Mouse (Mus musculus) kidney, embryonic 14.5 days (tissue): ENCODE measurements around the gene Arhgap8. TPM values are rescaled to one million over a fixed set of nuclear protein-coding genes. Genes with fewer than 3 reads are reported as not detected.

Source experiments
- ATAC-seq: fragments of 200-750 bp; cut with Nextera tagmentation; 2 replicates; pipeline ENCODE4 v1.8.0; 2017; ENCODE audit warnings: moderate number of reproducible peaks, mild to moderate bottlenecking, moderate TSS enrichment, moderate library complexity; ENCODE audit not compliant: low FRiP score, low TSS enrichment
- H3K27ac ChIP-seq: fragments of 300-500 bp; sonication (generic); 2 replicates; pipeline ENCODE4 v1.5.1; 2014; ENCODE audit warnings: low read depth, mild to moderate bottlenecking, low read length, moderate library complexity, mixed read lengths
- H3K27me3 ChIP-seq: fragments of 300-500 bp; sonication (generic); 2 replicates; pipeline ENCODE4 v1.6.1; 2014; ENCODE audit warnings: mild to moderate bottlenecking, low read length; ENCODE audit not compliant: control insufficient read depth, insufficient read depth
- H3K36me3 ChIP-seq: fragments of 300-500 bp; sonication (generic); 2 replicates; pipeline ENCODE4 v1.6.1; 2014; ENCODE audit warnings: low read length, mixed read lengths; ENCODE audit not compliant: control insufficient read depth, insufficient read depth
- H3K4me1 ChIP-seq: fragments of 300-500 bp; sonication (generic); 2 replicates; pipeline ENCODE4 v1.6.1; 2014; ENCODE audit warnings: low read length, mixed read lengths; ENCODE audit not compliant: control insufficient read depth, insufficient read depth
- H3K4me2 ChIP-seq: fragments of 300-500 bp; sonication (generic); replicated peaks from 2 replicates; pipeline ENCODE4 v1.6.1; 2014; ENCODE audit warnings: low read depth, mild to moderate bottlenecking, low read length
- H3K4me3 ChIP-seq: fragments of 300-500 bp; sonication (generic); 2 replicates; pipeline ENCODE4 v1.5.1; 2014; ENCODE audit warnings: mild to moderate bottlenecking, low read length
- H3K9ac ChIP-seq: fragments of 300-500 bp; sonication (generic); 2 replicates; pipeline ENCODE4 v1.6.1; 2014; ENCODE audit warnings: low read depth, mild to moderate bottlenecking, low read length, moderate library complexity
- H3K9me3 ChIP-seq: fragments of 300-500 bp; sonication (generic); 2 replicates; pipeline ENCODE4 v1.6.1; 2016; ENCODE audit warnings: low read length; ENCODE audit not compliant: control insufficient read depth
- WGBS: fragments of 180-500 bp; shearing (Covaris S2); extraction: QIAGEN DNeasy Blood & Tissue Kit; methylation state at CpG from one replicate; pipeline ENCODE4 v1.1.7; 2014; 5-methylcytosine and 5-hydroxymethylcytosine counted together
- polyA plus RNA-seq: library from polyadenylated mRNA; unstranded; fragments of >200 nt; fragmentation: Nextera tagmentation; extraction: Ambion mirVana; gene quantifications from 2 replicates; pipeline ENCODE4 v1.2.1, GENCODE M21; 2014

Gene Arhgap8
- 8.7 and 10.2 TPM in 2 replicates for polyA plus RNA-seq

- peak; percentile 69 for ATAC-seq
- Histone ChIP-seq H3K9me3 (no peaks in the 10 kb centered on the region), H3K4me2 (peak within 1 kb of the TSS; percentile 82), H3K27ac (peak within 1 kb of the TSS; percentile 37; the same call in 1 of the 2 replicates), H3K4me3 (peak within 1 kb of the TSS; percentile 40), H3K9ac (peak within 1 kb of the TSS; percentile 48), H3K36me3 (no peaks in the 10 kb centered on the region), H3K4me1 (peaks cover 18% of the 10 kb centered on the region), H3K27me3 (0 out of 2 replicates have a peak, but pooled peaks cover 3% of the 10 kb centered on the region)
- WGBS, result 1% methylated on average over 18 of the region's 24 CpGs
These were observed at the start of gene Arhgap8 for GRCm38 (mm10) chr15:84719791-84720190. Gene Arhgap8, plus strand, starts transcription at chr15:84720052.

GRCm38 (mm10) chr15:84670657-84671055, 49.2 kb upstream of the Arhgap8 start:
- no peaks in the 10 kb centered on the region for H3K36me3 ChIP-seq
- no peak overlapping the region for H3K4me2 ChIP-seq
- 0 out of 2 replicates have a peak, but pooled peaks cover 4% of the 10 kb centered on the region for H3K4me1 ChIP-seq
- 0 out of 2 replicates have a peak overlapping the region, but pooled peaks have one; percentile 7 for H3K9ac ChIP-seq
- 80% methylated on average over 4 of the region's 4 CpGs for WGBS
- no peaks in the 10 kb centered on the region for H3K27me3 ChIP-seq
- no peak for ATAC-seq
- H3K4me3 ChIP-seq, result no peak overlapping the region
- H3K27ac ChIP-seq, result no peak overlapping the region
- H3K9me3 ChIP-seq, result no peaks in the 10 kb centered on the region

GRCm38 (mm10) chr15:84671401-84672307, 48.2 kb upstream of the Arhgap8 start:
- no peak overlapping the region for H3K27ac ChIP-seq
- no peak overlapping the region for H3K9ac ChIP-seq
- H3K9me3 ChIP-seq, result no peaks in the 10 kb centered on the region
- 0 out of 2 replicates have a peak, but pooled peaks cover 4% of the 10 kb centered on the region for H3K4me1 ChIP-seq
- no peaks in the 10 kb centered on the region for H3K27me3 ChIP-seq
- H3K36me3 ChIP-seq, result no peaks in the 10 kb centered on the region
- WGBS, result 50% methylated on average over 9 of the region's 9 CpGs
- H3K4me3 ChIP-seq, result no peak overlapping the region
- ATAC-seq, result 0 out of 2 replicates have a peak, but pooled peaks have one; percentile 2
- H3K4me2 ChIP-seq, result no peak overlapping the region

- Histone ChIP-seq H3K9ac (no peak overlapping the region), H3K4me3 (no peak overlapping the region), H3K9me3 (no peaks in the 10 kb centered on the region), H3K36me3 (no peaks in the 10 kb centered on the region), H3K4me1 (0 out of 2 replicates have a peak, but pooled peaks cover 4% of the 10 kb centered on the region), H3K4me2 (no peak overlapping the region), H3K27ac (no peak overlapping the region), H3K27me3 (no peaks in the 10 kb centered on the region)
- 79% methylated on average over 4 of the region's 4 CpGs for WGBS
- 0 out of 2 replicates have a peak, but pooled peaks have one; percentile 3 for ATAC-seq
These were observed 47.6 kb upstream of the Arhgap8 start for GRCm38 (mm10) chr15:84672308-84672615.

GRCm38 (mm10) chr15:84672616-84673015, 47.2 kb upstream of the Arhgap8 start:
- Histone ChIP-seq H3K4me3 (no peak overlapping the region), H3K9me3 (no peaks in the 10 kb centered on the region), H3K9ac (no peak overlapping the region), H3K4me2 (no peak overlapping the region), H3K27me3 (no peaks in the 10 kb centered on the region), H3K36me3 (no peaks in the 10 kb centered on the region), H3K27ac (no peak overlapping the region), H3K4me1 (0 out of 2 replicates have a peak, but pooled peaks cover 4% of the 10 kb centered on the region)
- ATAC-seq, result no peak
- WGBS, result 71% methylated on average over 3 of the region's 3 CpGs

- no peaks in the 10 kb centered on the region for H3K4me1 ChIP-seq
- H3K27me3 ChIP-seq, result no peaks in the 10 kb centered on the region
- no peaks in the 10 kb centered on the region for H3K9me3 ChIP-seq
- WGBS, result 80% methylated on average over 11 of the region's 11 CpGs
- H3K27ac ChIP-seq, result no peak overlapping the region
- no peaks in the 10 kb centered on the region for H3K36me3 ChIP-seq
- H3K4me2 ChIP-seq, result no peak overlapping the region
- ATAC-seq, result no peak
- H3K4me3 ChIP-seq, result no peak overlapping the region
- no peak overlapping the region for H3K9ac ChIP-seq
These were observed 45.4 kb upstream of the Arhgap8 start for GRCm38 (mm10) chr15:84674329-84675067.

- ATAC-seq, result no peak
- H3K9me3 ChIP-seq, result no peaks in the 10 kb centered on the region
- H3K27me3 ChIP-seq, result no peaks in the 10 kb centered on the region
- WGBS, result 66% methylated on average over 8 of the region's 8 CpGs
- H3K36me3 ChIP-seq, result no peaks in the 10 kb centered on the region
- no peak overlapping the region for H3K4me3 ChIP-seq
- H3K9ac ChIP-seq, result no peak overlapping the region
- peaks cover 3% of the 10 kb centered on the region; the same call in 1 of the 2 replicates for H3K4me1 ChIP-seq
- no peak overlapping the region for H3K4me2 ChIP-seq
- no peak overlapping the region for H3K27ac ChIP-seq
These were observed 44.5 kb upstream of the Arhgap8 start for GRCm38 (mm10) chr15:84675317-84675716.

- no peak overlapping the region for H3K27ac ChIP-seq
- ATAC-seq, result no peak
- H3K4me2 ChIP-seq, result no peak overlapping the region
- no peak overlapping the region for H3K4me3 ChIP-seq
- no peaks in the 10 kb centered on the region for H3K9me3 ChIP-seq
- H3K36me3 ChIP-seq, result no peaks in the 10 kb centered on the region
- H3K4me1 ChIP-seq, result peaks cover 18% of the 10 kb centered on the region
- no peak overlapping the region for H3K9ac ChIP-seq
- no peaks in the 10 kb centered on the region for H3K27me3 ChIP-seq
- 65% methylated on average over 11 of the region's 11 CpGs for WGBS
These were observed 41.9 kb upstream of the Arhgap8 start for GRCm38 (mm10) chr15:84677943-84678342.
